In genomic region chr5:113591751-113592230, GRCm38 (mm10) we compare ENCODE assay signal across 8 mouse cellular contexts. TPM values are rescaled to one million over a fixed set of nuclear protein-coding genes. Genes with fewer than 3 reads are reported as not detected.
DNase-seq lines count a peak whose midpoint lies in the region; ATAC-seq and TF ChIP-seq lines count a peak whose summit lies in the region.

No protein-coding gene starts in this region.

- H3K27me3 ChIP-seq in intestine, embryonic 15.5 days (replicated peaks) = no peaks in the 10 kb centered on the region
- H3K27me3 ChIP-seq in intestine, postnatal 0 days (replicated peaks; ENCODE audit: control insufficient read depth, insufficient read depth, low read length) = no peaks in the 10 kb centered on the region
- no peaks in the 10 kb centered on the region for H3K27me3 ChIP-seq in forebrain, embryonic 14.5 days (replicated peaks; ENCODE audit: control insufficient read depth, insufficient read depth, low read length)
- H3K27me3 ChIP-seq in neural tube, embryonic 13.5 days = no peaks in the 10 kb centered on the region

- TF ChIP-seq CTCF in intestine, postnatal 0 days (IDR thresholded peaks at IDR 0.05; ENCODE audit: low read depth) = no peak

- no peaks in the 10 kb centered on the region for H3K9me3 ChIP-seq in intestine, embryonic 15.5 days
- no peaks in the 10 kb centered on the region for H3K9me3 ChIP-seq in intestine, postnatal 0 days (ENCODE audit: control insufficient read depth)
- no peaks in the 10 kb centered on the region for H3K9me3 ChIP-seq in forebrain, embryonic 14.5 days (replicated peaks; ENCODE audit: control insufficient read depth, low read length)
- no peaks in the 10 kb centered on the region for H3K9me3 ChIP-seq in neural tube, embryonic 13.5 days

- peak; percentile 93 for DNase-seq in forebrain, embryonic 14.5 days (ENCODE audit: low spot score)
- DNase-seq in layer of hippocampus, postnatal 10 days (ENCODE audit: low spot score in 2 of 2) = peak; percentile 63 to 70
- no peak for DNase-seq in thymus, postnatal 10 days (ENCODE audit: low spot score in 2 of 2)
- no peak for DNase-seq in thymus, postnatal 36 days
- no peak for DNase-seq in lung, postnatal 14 days

- H3K4me3 ChIP-seq in intestine, embryonic 15.5 days (replicated peaks) = no peak overlapping the region
- H3K4me3 ChIP-seq in intestine, postnatal 0 days (ENCODE audit: low read depth, low read length) = no peak overlapping the region
- no peak overlapping the region for H3K4me3 ChIP-seq in forebrain, embryonic 14.5 days (ENCODE audit: low read depth, low read length)
- H3K4me3 ChIP-seq in neural tube, embryonic 13.5 days = no peak overlapping the region

- peak; percentile 61 for ATAC-seq in intestine, embryonic 15.5 days
- no peak for ATAC-seq in intestine, postnatal 0 days
- ATAC-seq in forebrain, embryonic 14.5 days = peak; percentile 92
- peak; percentile 91 for ATAC-seq in neural tube, embryonic 13.5 days (ENCODE audit: low read depth)

- 20% methylated on average over 6 of the region's 6 CpGs for WGBS in intestine, embryonic 15.5 days
- WGBS in intestine, postnatal 0 days = 25% methylated on average over 6 of the region's 6 CpGs
- 7% methylated on average over 6 of the region's 6 CpGs for WGBS in forebrain, embryonic 14.5 days
- WGBS in neural tube, embryonic 13.5 days = 7% methylated on average over 6 of the region's 6 CpGs

- H3K4me2 ChIP-seq in intestine, embryonic 15.5 days (replicated peaks) = no peak overlapping the region
- H3K4me2 ChIP-seq in intestine, postnatal 0 days (replicated peaks; ENCODE audit: low read depth) = no peak overlapping the region
- H3K4me2 ChIP-seq in forebrain, embryonic 14.5 days (ENCODE audit: low read length) = no peak overlapping the region
- H3K4me2 ChIP-seq in neural tube, embryonic 13.5 days = no peak overlapping the region

- H3K27ac ChIP-seq in intestine, embryonic 15.5 days = no peak overlapping the region
- no peak overlapping the region for H3K27ac ChIP-seq in intestine, postnatal 0 days (ENCODE audit: low read depth, low read length)
- H3K27ac ChIP-seq in forebrain, embryonic 14.5 days (ENCODE audit: low read depth, low read length) = peak overlapping the region; percentile 83
- peak overlapping the region; percentile 83 for H3K27ac ChIP-seq in neural tube, embryonic 13.5 days (replicated peaks)

- no peak overlapping the region for H3K9ac ChIP-seq in intestine, embryonic 15.5 days
- no peak overlapping the region for H3K9ac ChIP-seq in intestine, postnatal 0 days (ENCODE audit: low read depth, low read length)
- no peak overlapping the region for H3K9ac ChIP-seq in forebrain, embryonic 14.5 days (ENCODE audit: low read length)
- H3K9ac ChIP-seq in neural tube, embryonic 13.5 days = no peak overlapping the region

- H3K4me1 ChIP-seq in intestine, embryonic 15.5 days (replicated peaks) = no peaks in the 10 kb centered on the region
- no peaks in the 10 kb centered on the region for H3K4me1 ChIP-seq in intestine, postnatal 0 days (replicated peaks; ENCODE audit: control insufficient read depth, insufficient read depth, low read length)
- peaks cover 8% of the 10 kb centered on the region; the same call in 1 of the 2 replicates for H3K4me1 ChIP-seq in forebrain, embryonic 14.5 days (ENCODE audit: control insufficient read depth, insufficient read depth, low read length)
- peaks cover 36% of the 10 kb centered on the region for H3K4me1 ChIP-seq in neural tube, embryonic 13.5 days (replicated peaks)

- H3K36me3 ChIP-seq in intestine, embryonic 15.5 days = no peaks in the 10 kb centered on the region
- no peaks in the 10 kb centered on the region for H3K36me3 ChIP-seq in intestine, postnatal 0 days (ENCODE audit: control insufficient read depth, insufficient read depth)
- H3K36me3 ChIP-seq in forebrain, embryonic 14.5 days (ENCODE audit: control insufficient read depth, insufficient read depth, low read length) = no peaks in the 10 kb centered on the region
- H3K36me3 ChIP-seq in neural tube, embryonic 13.5 days = no peaks in the 10 kb centered on the region

RNA-seq across cellular contexts. Expression of gene Cmklr1, which starts 58.4 kb away (rescaled TPM):
- 2.4 and 3.7 TPM in 2 replicates for polyA plus RNA-seq in intestine, embryonic 15.5 days (2015; fragmentation: Nextera tagmentation; extraction: Ambion mirVana)
- polyA plus RNA-seq in intestine, postnatal 0 days (2015; fragmentation: Nextera tagmentation; extraction: Ambion mirVana) = 2.1 and 2.9 TPM in 2 replicates
- 1.6 and 1.7 TPM in 2 replicates for polyA plus RNA-seq in forebrain, embryonic 14.5 days (2014; fragmentation: Nextera tagmentation; extraction: Ambion mirVana)
- 1 to 10 TPM; 3.6 to 5.4 TPM for total RNA-seq in layer of hippocampus, postnatal 10 days (2021)
- 2.2 and 2.6 TPM in 2 replicates for polyA plus RNA-seq in neural tube, embryonic 13.5 days (2015; fragmentation: Nextera tagmentation; extraction: Ambion mirVana)

Comparison
In these comparisons a context has a peak if more than half of its experiments do, and no peak if none do; other contexts are left out.
1. H3K27ac ChIP-seq: peak in forebrain, embryonic 14.5 days (single experiment) and neural tube, embryonic 13.5 days (single experiment); none in intestine, embryonic 15.5 days (single experiment) and intestine, postnatal 0 days (single experiment).
2. DNase-seq: peak in forebrain, embryonic 14.5 days (single experiment) and layer of hippocampus, postnatal 10 days (2 of 2); none in thymus, postnatal 10 days (0 of 2), thymus, postnatal 36 days (0 of 2) and lung, postnatal 14 days (single experiment).